Mouse (Mus musculus): Measurements from ENCODE around the gene Lima1.

Lima1 gene

DNA sequence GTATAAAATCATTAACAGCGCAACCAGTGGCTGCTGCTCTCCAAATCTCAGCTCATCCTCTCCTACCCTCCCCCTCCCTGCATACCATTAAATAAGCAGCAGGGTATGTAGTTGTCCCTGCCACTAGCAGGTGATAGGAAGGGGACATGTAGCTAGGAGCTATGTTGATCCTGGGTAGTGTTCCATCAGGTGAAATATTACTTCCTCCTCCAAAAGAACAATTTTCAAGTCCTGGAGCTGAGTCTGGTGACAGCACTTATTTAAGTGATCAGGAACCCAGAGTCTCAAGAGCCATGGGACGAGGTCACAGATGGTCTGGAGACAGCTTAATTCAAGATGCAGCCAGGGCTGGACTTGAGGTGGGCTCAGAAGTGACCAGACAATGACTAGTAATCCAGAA is 139.6 kb downstream of the Lima1 start:
- peak; percentile 100 for DNase-seq (ENCODE audit: low spot score in 2 of 2)

DNA sequence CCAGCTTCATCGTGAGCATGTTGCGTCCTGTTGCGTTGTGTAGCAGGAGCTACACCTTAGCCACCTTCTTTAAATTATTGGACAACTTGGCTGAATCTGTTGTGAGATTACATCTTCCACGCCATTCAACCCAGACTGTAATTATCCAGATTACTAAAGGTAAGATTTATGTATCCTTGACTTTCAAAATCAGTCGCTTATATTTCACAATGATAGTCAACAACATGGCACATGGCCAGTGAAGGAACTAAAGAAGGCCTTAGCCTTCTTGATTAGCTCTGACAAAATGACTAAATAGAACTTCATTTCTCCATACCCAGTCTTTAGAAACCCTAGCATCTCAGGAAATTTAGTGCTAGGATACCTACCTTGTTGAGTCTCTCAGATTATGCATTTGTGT is 142.1 kb downstream of the Lima1 start:
- DNase-seq (ENCODE audit: low spot score in 2 of 2): no peak

DNA sequence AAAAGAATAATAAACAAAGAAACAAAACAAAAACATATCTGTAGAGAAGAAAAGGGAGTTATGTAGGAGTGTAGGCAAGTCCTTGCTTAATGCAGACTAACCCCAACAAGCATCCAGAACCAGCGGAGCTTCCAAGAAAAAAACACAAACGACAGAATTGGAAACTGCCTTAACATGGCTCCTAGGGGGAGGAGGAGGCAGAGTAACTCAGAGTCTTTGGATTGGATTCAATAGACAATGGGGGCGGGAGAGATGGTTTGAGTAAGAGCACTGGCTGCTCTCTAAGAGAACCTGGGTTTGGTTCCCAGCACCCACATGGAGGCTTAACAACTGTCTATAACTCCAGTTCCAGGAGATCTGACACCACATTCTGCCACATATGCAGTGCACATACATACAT is 143.6 kb downstream of the Lima1 start:
- no peak for DNase-seq (ENCODE audit: low spot score in 2 of 2)

DNA sequence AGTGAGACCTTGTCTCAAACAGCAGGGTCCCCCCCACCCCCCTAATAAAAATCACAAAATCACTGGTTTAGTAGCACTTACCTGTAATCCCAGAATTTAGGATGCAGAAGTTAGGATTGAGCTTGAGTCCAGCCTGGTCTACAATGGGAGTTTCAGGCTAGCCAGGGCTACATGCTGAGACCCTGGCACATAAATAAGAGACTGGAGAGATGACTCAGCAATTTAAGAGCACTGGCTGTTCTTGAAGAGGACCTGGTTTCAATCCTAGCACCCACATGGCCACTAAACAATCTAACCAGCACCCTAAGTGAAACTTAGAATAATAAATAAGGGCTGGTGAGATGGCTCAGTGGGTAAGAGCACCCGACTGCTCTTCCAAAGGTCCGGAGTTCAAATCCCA is 144.1 kb downstream of the Lima1 start:
- DNase-seq (ENCODE audit: low spot score in 2 of 2): no peak

DNA sequence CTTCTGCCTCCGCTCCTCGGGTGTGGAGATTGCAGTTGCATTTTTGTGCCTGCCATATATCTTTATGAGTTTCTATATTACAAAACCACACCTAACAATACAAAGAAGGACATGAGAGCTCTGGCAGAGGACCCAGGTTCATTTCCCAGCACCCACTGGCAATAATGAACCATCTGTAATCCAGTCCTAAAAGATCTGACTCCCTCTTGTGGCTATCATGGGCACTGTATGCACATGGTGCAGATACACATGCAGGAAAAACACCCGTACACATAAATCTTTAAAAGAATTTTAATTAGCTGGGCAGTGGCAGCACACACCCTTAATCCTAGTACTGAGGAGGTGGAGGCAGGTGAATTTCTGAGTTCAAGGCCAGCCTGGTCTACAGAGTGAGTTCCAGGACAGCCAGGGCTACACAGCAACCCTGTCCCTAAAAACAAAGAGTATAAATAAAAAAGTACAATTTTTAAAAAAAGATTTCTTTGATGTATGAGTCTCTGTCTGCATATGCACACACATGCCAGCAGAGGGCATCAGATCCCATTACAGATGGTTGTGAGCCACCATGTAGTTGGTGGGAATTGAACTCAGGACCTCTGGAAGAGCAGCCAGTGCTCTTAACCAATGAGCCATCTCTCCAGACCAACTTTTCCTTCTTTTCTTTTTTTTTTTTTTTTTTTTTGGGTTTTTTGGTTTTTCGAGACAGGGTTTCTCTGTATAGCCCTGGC is 146.0 kb downstream of the Lima1 start:
- no peak for DNase-seq (ENCODE audit: low spot score in 2 of 2)

Data from left cerebral cortex, adult 9 months (tissue).